Mouse (Mus musculus) stomach, postnatal 0 days (tissue): Measurements from ENCODE around the gene Lmod1. TPM values are rescaled to one million over a fixed set of nuclear protein-coding genes. Genes with fewer than 3 reads are reported as not detected.
A peak's percentile ranks its signal among the peaks of the same experiment; 100 is the strongest.

Experiments used
- ATAC-seq: fragments of 200-750 bp; cut with Nextera tagmentation; 2 replicates; pipeline ENCODE4 v1.8.0; 2017; ENCODE audit not compliant: low FRiP score, low TSS enrichment
- DNase-seq: peaks from one replicate; pipeline ENCODE4 v3.0.0-alpha.2; 2016; ENCODE audit warnings: low spot score
- H3K27ac ChIP-seq: fragments of 300-500 bp; sonication (generic); replicated peaks from 2 replicates; pipeline ENCODE4 v1.5.1; 2014; ENCODE audit warnings: mild to moderate bottlenecking, control low read depth
- H3K27me3 ChIP-seq: fragments of 300-500 bp; sonication (generic); 2 replicates; pipeline ENCODE4 v1.6.1; 2014; ENCODE audit warnings: low read length; ENCODE audit not compliant: control insufficient read depth, insufficient read depth
- H3K36me3 ChIP-seq: fragments of 300-500 bp; sonication (generic); 2 replicates; pipeline ENCODE4 v1.6.1; 2014; ENCODE audit warnings: low read length, mixed read lengths; ENCODE audit not compliant: control insufficient read depth, insufficient read depth
- H3K4me1 ChIP-seq: fragments of 300-500 bp; sonication (generic); replicated peaks from 2 replicates; pipeline ENCODE4 v1.6.1; 2014; ENCODE audit warnings: antibody characterized with exemption; ENCODE audit not compliant: control insufficient read depth, insufficient read depth
- H3K4me2 ChIP-seq: fragments of 300-500 bp; sonication (generic); replicated peaks from 2 replicates; pipeline ENCODE4 v1.6.1; 2014; ENCODE audit warnings: low read depth, mild to moderate bottlenecking, control low read depth, moderate library complexity
- H3K4me3 ChIP-seq: fragments of 300-500 bp; sonication (generic); 2 replicates; pipeline ENCODE4 v1.5.1; 2014; ENCODE audit warnings: low read depth, low read length, control low read depth
- H3K9ac ChIP-seq: fragments of 300-500 bp; sonication (generic); 2 replicates; pipeline ENCODE4 v1.6.1; 2014; ENCODE audit warnings: mild to moderate bottlenecking, low read length, control low read depth, mixed read lengths
- H3K9me3 ChIP-seq: fragments of 300-500 bp; sonication (generic); 2 replicates; pipeline ENCODE4 v1.6.1; 2016; ENCODE audit warnings: low read length; ENCODE audit not compliant: control insufficient read depth
- CTCF ChIP-seq: IDR thresholded peaks from 2 replicates; pipeline ENCODE4 v1.5.1; 2016; ENCODE audit warnings: antibody characterized with exemption, low read depth, mild to moderate bottlenecking, moderate library complexity
- EP300 ChIP-seq: optimal IDR thresholded peaks from 2 replicates; pipeline ENCODE3; 2016; ENCODE audit warnings: antibody characterized with exemption
- WGBS: fragments of 180-500 bp; shearing (Covaris S2); extraction: QIAGEN DNeasy Blood & Tissue Kit; methylation state at CpG from one replicate; pipeline ENCODE4 v1.1.7; 2014; 5-methylcytosine and 5-hydroxymethylcytosine counted together
- polyA plus RNA-seq: library from polyadenylated mRNA; unstranded; fragments of >200 nt; fragmentation: Nextera tagmentation; extraction: Ambion mirVana; gene quantifications from 2 replicates; pipeline ENCODE4 v1.2.1, GENCODE M21; 2015

Gene Lmod1
- polyA plus RNA-seq, 1 experiment from 2014 or later = 22.4 TPM

GRCm38 (mm10) chr1:135286311-135286710 is 38.3 kb upstream of the Lmod1 start:
- Histone ChIP-seq H3K4me1 (no peaks in the 10 kb centered on the region), H3K4me3 (no peak overlapping the region)

GRCm38 (mm10) chr1:135290908-135291307 is 33.7 kb upstream of the Lmod1 start:
- TF ChIP-seq EP300 (no peak), CTCF (no peak)
- Histone ChIP-seq H3K9ac (no peak overlapping the region), H3K36me3 (no peaks in the 10 kb centered on the region), H3K27ac (no peak overlapping the region), H3K27me3 (no peaks in the 10 kb centered on the region), H3K4me2 (no peak overlapping the region), H3K4me3 (no peak overlapping the region), H3K9me3 (no peaks in the 10 kb centered on the region), H3K4me1 (no peaks in the 10 kb centered on the region)
- ATAC-seq (no peak), DNase-seq (no peak)
- 68% methylated on average over 5 of the region's 5 CpGs for WGBS

More at GRCm38 (mm10) chr1:135286311-135286710, 38.3 kb upstream of the Lmod1 start:
- H3K4me2 ChIP-seq = no peak overlapping the region
- TF ChIP-seq CTCF (no peak), EP300 (no peak)
- H3K9me3 ChIP-seq = no peaks in the 10 kb centered on the region
- ATAC-seq (no peak), DNase-seq (no peak)
- no peaks in the 10 kb centered on the region for H3K27me3 ChIP-seq
- no peak overlapping the region for H3K27ac ChIP-seq
- 60% methylated on average over 2 of the region's 2 CpGs for WGBS
- no peak overlapping the region for H3K9ac ChIP-seq
- no peaks in the 10 kb centered on the region for H3K36me3 ChIP-seq

- DNase-seq (peak; percentile 29), ATAC-seq (no peak)
- no peak overlapping the region for H3K4me2 ChIP-seq
- H3K9ac ChIP-seq = no peak overlapping the region
- 0 out of 2 replicates have a peak, but pooled peaks cover 3% of the 10 kb centered on the region for H3K4me1 ChIP-seq
- peaks cover 6% of the 10 kb centered on the region for H3K36me3 ChIP-seq
- no peaks in the 10 kb centered on the region for H3K27me3 ChIP-seq
- H3K9me3 ChIP-seq = no peaks in the 10 kb centered on the region
- no peak overlapping the region for H3K27ac ChIP-seq
- H3K4me3 ChIP-seq = no peak overlapping the region
- TF ChIP-seq EP300 = no peak
- no peak for TF ChIP-seq CTCF
- 60% methylated on average over 6 of the region's 6 CpGs for WGBS
Observed at GRCm38 (mm10) chr1:135311356-135311755, 13.3 kb upstream of the Lmod1 start.

GRCm38 (mm10) chr1:135312201-135312600 is 12.4 kb upstream of the Lmod1 start:
- Histone ChIP-seq H3K9ac (peak overlapping the region; percentile 97; the same call in 1 of the 2 replicates), H3K36me3 (peaks cover 3% of the 10 kb centered on the region), H3K4me1 (0 out of 2 replicates have a peak, but pooled peaks cover 3% of the 10 kb centered on the region), H3K27me3 (no peaks in the 10 kb centered on the region), H3K4me3 (no peak overlapping the region), H3K4me2 (peak overlapping the region; percentile 82), H3K27ac (no peak overlapping the region), H3K9me3 (no peaks in the 10 kb centered on the region)
- ATAC-seq (no peak), DNase-seq (no peak)
- TF ChIP-seq EP300 (no peak), CTCF (no peak)
- WGBS = 62% methylated on average over 4 of the region's 4 CpGs

GRCm38 (mm10) chr1:135313284-135314031 is 11.1 kb upstream of the Lmod1 start, which contains the start of gene Timm17a:
Timm17a (minus strand) TSS chr1:135313778.
- Histone ChIP-seq H3K27ac (peak within 1 kb of the TSS; percentile 91), H3K4me1 (0 out of 2 replicates have a peak, but pooled peaks cover 3% of the 10 kb centered on the region), H3K9me3 (no peaks in the 10 kb centered on the region), H3K4me2 (peak within 1 kb of the TSS; percentile 82), H3K9ac (peak within 1 kb of the TSS; percentile 97), H3K36me3 (no peaks in the 10 kb centered on the region), H3K27me3 (no peaks in the 10 kb centered on the region), H3K4me3 (peak within 1 kb of the TSS; percentile 90)
- under 1% methylated on average over 51 of the region's 51 CpGs for WGBS
- ATAC-seq (peak; percentile 100), DNase-seq (peak; percentile 96)
- TF ChIP-seq CTCF = no peak
- no peak for TF ChIP-seq EP300

- H3K4me3 ChIP-seq = no peak overlapping the region
- no peak overlapping the region for H3K4me2 ChIP-seq
Observed at GRCm38 (mm10) chr1:135323367-135323901, 1.2 kb upstream of the Lmod1 start.

More at GRCm38 (mm10) chr1:135323367-135323901, 1.2 kb upstream of the Lmod1 start:
- TF ChIP-seq EP300 = no peak
- no peak for TF ChIP-seq CTCF
- no peaks in the 10 kb centered on the region for H3K4me1 ChIP-seq
- H3K27ac ChIP-seq = peak overlapping the region; percentile 83
- H3K36me3 ChIP-seq = no peaks in the 10 kb centered on the region
- H3K9me3 ChIP-seq = no peaks in the 10 kb centered on the region
- WGBS = 65% methylated on average over 7 of the region's 7 CpGs
- DNase-seq = no peak
- H3K9ac ChIP-seq = peak overlapping the region; percentile 38
- ATAC-seq = no peak; the same call in 1 of the 2 replicates
- H3K27me3 ChIP-seq = no peaks in the 10 kb centered on the region
